Mouse (Mus musculus) heart, embryonic 14.5 days (tissue): ENCODE results near the gene Ehd4. TPM values are rescaled to one million over a fixed set of nuclear protein-coding genes. Genes with fewer than 3 reads are reported as not detected.

Experiments
- ATAC-seq: fragments of 200-750 bp; cut with Nextera tagmentation; 2 replicates; pipeline ENCODE4 v1.8.0; 2017; ENCODE audit warnings: low read depth, moderate TSS enrichment; ENCODE audit not compliant: insufficient number of reproducible peaks, insufficient read depth, low FRiP score
- H3K27ac ChIP-seq, 2 experiments: fragments of 200-500 bp in 1 of 2; fragments of 300-500 bp in 1 of 2; sonication (generic) in 1 of 2; replicated peaks in 1 of 2; 2 replicates each; pipeline ENCODE4 v1.5.1; 2012 to 2014; ENCODE audit warnings: low read depth in 2 of 2, low read length in 2 of 2, control low read depth in 1 of 2, mild to moderate bottlenecking in 1 of 2, mixed read lengths in 1 of 2; ENCODE audit not compliant: control insufficient read depth in 1 of 2, insufficient read depth in 1 of 2
- H3K27me3 ChIP-seq: fragments of 300-500 bp; sonication (generic); 2 replicates; pipeline ENCODE4 v1.6.1; 2014; ENCODE audit warnings: mild to moderate bottlenecking, low read length, control low read depth; ENCODE audit not compliant: control insufficient read depth, insufficient read depth
- H3K36me3 ChIP-seq: fragments of 300-500 bp; sonication (generic); 2 replicates; pipeline ENCODE4 v1.6.1; 2014; ENCODE audit warnings: mild to moderate bottlenecking, control low read depth, low read length, mixed read lengths; ENCODE audit not compliant: control insufficient read depth, insufficient read depth
- H3K4me1 ChIP-seq, 2 experiments: fragments of 200-500 bp in 1 of 2; fragments of 300-500 bp in 1 of 2; sonication (generic) in 1 of 2; 2 replicates each; pipeline ENCODE4 v1.6.1; 2012 to 2014; ENCODE audit warnings: low read length in 2 of 2, control low read depth in 1 of 2, mixed read lengths in 1 of 2; ENCODE audit not compliant: control insufficient read depth in 2 of 2, insufficient read depth in 2 of 2
- H3K4me2 ChIP-seq: fragments of 300-500 bp; sonication (generic); 2 replicates; pipeline ENCODE4 v1.6.1; 2014; ENCODE audit warnings: mild to moderate bottlenecking, low read length
- H3K4me3 ChIP-seq, 2 experiments: fragments of 200-500 bp in 1 of 2; fragments of 300-500 bp in 1 of 2; sonication (generic) in 1 of 2; 2 replicates each; pipeline ENCODE4 v1.5.1; 2012 to 2014; ENCODE audit warnings: low read length in 2 of 2, mild to moderate bottlenecking in 2 of 2, control low read depth in 1 of 2, low read depth in 1 of 2, moderate library complexity in 1 of 2; ENCODE audit not compliant: control insufficient read depth in 1 of 2, insufficient read depth in 1 of 2
- H3K9ac ChIP-seq: fragments of 300-500 bp; sonication (generic); 2 replicates; pipeline ENCODE4 v1.6.1; 2014; ENCODE audit warnings: mild to moderate bottlenecking, low read length
- H3K9me3 ChIP-seq: fragments of 300-500 bp; sonication (generic); 2 replicates; pipeline ENCODE4 v1.6.1; 2016; ENCODE audit warnings: low read length, control low read depth; ENCODE audit not compliant: control insufficient read depth
- WGBS: fragments of 180-500 bp; shearing (Covaris S2); extraction: QIAGEN DNeasy Blood & Tissue Kit; methylation state at CpG from one replicate; pipeline ENCODE4 v1.1.7; 2014; 5-methylcytosine and 5-hydroxymethylcytosine counted together
- polyA plus RNA-seq: library from polyadenylated mRNA; unstranded; fragments of >200 nt; fragmentation: Nextera tagmentation; extraction: Ambion mirVana; gene quantifications from 2 replicates; pipeline ENCODE4 v1.2.1, GENCODE M21; 2014

Gene Ehd4
- polyA plus RNA-seq, 1 experiment from 2014 or later = 152 TPM

GRCm38 (mm10) chr2:120113476-120113875 lies 40.9 kb downstream of the Ehd4 start:
- Histone ChIP-seq H3K4me3 (no peak overlapping the region), H3K27me3 (no peaks in the 10 kb centered on the region), H3K9ac (no peak overlapping the region), H3K9me3 (no peaks in the 10 kb centered on the region), H3K4me2 (no peak overlapping the region), H3K36me3 (peaks cover 10% of the 10 kb centered on the region; the same call in 1 of the 2 replicates), H3K27ac (peak overlapping the region in 1 of 2 experiments; percentile 10; a peak in 2 of 4 replicates), H3K4me1 (peaks cover 19 to 36% of the 10 kb centered on the region in 2 experiments)
- no peak for ATAC-seq
- WGBS = 83% methylated on average over 6 of the region's 6 CpGs

GRCm38 (mm10) chr2:120111596-120111995 lies 42.8 kb downstream of the Ehd4 start:
- no peaks in the 10 kb centered on the region for H3K27me3 ChIP-seq
- H3K4me3 ChIP-seq = no peak overlapping the region
- 47% methylated on average over 4 of the region's 4 CpGs for WGBS
- H3K9ac ChIP-seq = no peak overlapping the region
- peaks cover 16% of the 10 kb centered on the region for H3K36me3 ChIP-seq
- ATAC-seq = no peak
- H3K4me1 ChIP-seq = peaks cover 18 to 44% of the 10 kb centered on the region in 2 experiments
- peak overlapping the region; percentile 0 to 15; a peak in 1 of 4 replicates for H3K27ac ChIP-seq
- no peak overlapping the region for H3K4me2 ChIP-seq
- H3K9me3 ChIP-seq = no peaks in the 10 kb centered on the region

GRCm38 (mm10) chr2:120111172-120111571 lies 43.2 kb downstream of the Ehd4 start:
- ATAC-seq = no peak
- 52% methylated on average over 3 of the region's 3 CpGs for WGBS

GRCm38 (mm10) chr2:120108077-120108476 lies 46.3 kb downstream of the Ehd4 start:
- H3K9me3 ChIP-seq = no peaks in the 10 kb centered on the region
- WGBS = 80% methylated on average over 4 of the region's 4 CpGs
- H3K4me3 ChIP-seq = no peak overlapping the region
- ATAC-seq = no peak
- H3K36me3 ChIP-seq = peaks cover 9% of the 10 kb centered on the region; the same call in 1 of the 2 replicates
- H3K27me3 ChIP-seq = no peaks in the 10 kb centered on the region
- peaks cover 12 to 48% of the 10 kb centered on the region in 2 experiments for H3K4me1 ChIP-seq
- no peak overlapping the region for H3K4me2 ChIP-seq
- H3K9ac ChIP-seq = no peak overlapping the region
- H3K27ac ChIP-seq = peak overlapping the region in 1 of 2 experiments; percentile 45; a peak in 2 of 4 replicates

More at GRCm38 (mm10) chr2:120111172-120111571, 43.2 kb downstream of the Ehd4 start:
- H3K36me3 ChIP-seq = peaks cover 16% of the 10 kb centered on the region
- no peak overlapping the region for H3K4me2 ChIP-seq
- H3K4me1 ChIP-seq = peaks cover 18 to 48% of the 10 kb centered on the region in 2 experiments
- no peaks in the 10 kb centered on the region for H3K27me3 ChIP-seq
- H3K4me3 ChIP-seq = no peak overlapping the region
- no peak overlapping the region for H3K9ac ChIP-seq
- no peaks in the 10 kb centered on the region for H3K9me3 ChIP-seq
- H3K27ac ChIP-seq = peak overlapping the region; percentile 15 to 21; a peak in 3 of 4 replicates

GRCm38 (mm10) chr2:120107446-120107845 lies 47.0 kb downstream of the Ehd4 start:
- H3K27me3 ChIP-seq = no peaks in the 10 kb centered on the region
- H3K4me1 ChIP-seq = peaks cover 17 to 55% of the 10 kb centered on the region in 2 experiments
- 36% methylated on average over 2 of the region's 2 CpGs for WGBS
- no peak overlapping the region for H3K4me3 ChIP-seq
- H3K27ac ChIP-seq = peak overlapping the region; percentile 73 to 83; a peak in 3 of 4 replicates
- H3K36me3 ChIP-seq = peaks cover 9% of the 10 kb centered on the region; the same call in 1 of the 2 replicates
- no peak overlapping the region for H3K4me2 ChIP-seq
- no peak overlapping the region for H3K9ac ChIP-seq
- H3K9me3 ChIP-seq = no peaks in the 10 kb centered on the region
- no peak for ATAC-seq

- Histone ChIP-seq H3K4me1 (peaks cover 22 to 58% of the 10 kb centered on the region in 2 experiments), H3K9ac (no peak overlapping the region), H3K4me3 (no peak overlapping the region), H3K27me3 (no peaks in the 10 kb centered on the region), H3K4me2 (no peak overlapping the region), H3K9me3 (no peaks in the 10 kb centered on the region), H3K27ac (peak overlapping the region; percentile 73 to 83), H3K36me3 (peaks cover 17% of the 10 kb centered on the region)
- 38% methylated on average over 8 of the region's 8 CpGs for WGBS
- ATAC-seq = peak; percentile 37; the same call in 1 of the 2 replicates
These were observed 47.9 kb downstream of the Ehd4 start for GRCm38 (mm10) chr2:120106397-120106973.

GRCm38 (mm10) chr2:120105861-120106260 lies 48.5 kb downstream of the Ehd4 start:
- peaks cover 17 to 52% of the 10 kb centered on the region in 2 experiments for H3K4me1 ChIP-seq
- 47% methylated on average over 3 of the region's 3 CpGs for WGBS

More at GRCm38 (mm10) chr2:120105861-120106260, 48.5 kb downstream of the Ehd4 start:
- Histone ChIP-seq H3K27me3 (no peaks in the 10 kb centered on the region), H3K4me3 (no peak overlapping the region), H3K27ac (peak overlapping the region in 1 of 2 experiments; percentile 83; a peak in 2 of 4 replicates), H3K4me2 (no peak overlapping the region), H3K9me3 (no peaks in the 10 kb centered on the region), H3K9ac (no peak overlapping the region), H3K36me3 (peaks cover 23% of the 10 kb centered on the region)
- ATAC-seq = no peak
